Mouse (Mus musculus): ENCODE results near the gene Gli1. TPM values are rescaled to one million over a fixed set of nuclear protein-coding genes. Genes with fewer than 3 reads are reported as not detected.
A peak's percentile ranks its signal among the peaks of the same experiment; 100 is the strongest.

The Gli1 gene
- total RNA-seq, 2 experiments from 2014 or later: 3.3 to 4.5 TPM

DNA sequence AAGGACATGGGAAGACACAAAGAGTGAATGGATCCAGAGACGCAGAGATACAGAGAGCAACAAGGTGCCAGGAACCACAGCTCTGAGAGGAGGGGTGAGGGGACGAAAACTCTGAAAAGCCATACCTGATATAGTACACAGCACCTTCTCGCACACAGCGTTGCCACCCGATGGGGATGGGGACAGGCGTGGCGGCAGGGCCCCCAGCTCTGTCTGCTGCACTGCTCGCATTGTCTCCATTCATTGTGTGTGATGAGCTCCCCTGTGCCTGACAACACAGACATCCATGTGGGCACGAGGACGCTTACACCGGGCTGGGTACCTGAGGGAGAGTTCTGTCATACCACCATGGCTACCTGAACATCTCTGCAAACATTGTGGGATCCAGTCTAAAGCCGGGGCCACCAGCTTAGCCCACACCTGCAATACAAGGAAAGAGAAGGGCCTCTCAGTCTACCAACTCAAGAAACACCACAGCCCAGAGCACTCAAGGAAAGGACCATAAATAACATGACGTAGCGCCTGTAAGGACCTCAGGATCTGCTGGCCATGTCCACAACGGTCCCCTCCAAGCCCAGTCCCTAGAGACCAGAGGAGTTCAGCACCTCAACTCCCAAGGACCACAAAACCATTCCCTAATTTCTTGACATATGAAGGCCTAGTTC, 54.4 kb downstream of the Gli1 start:
- no peak for DNase-seq (ENCODE audit: extremely low spot score in 1 of 2, low spot score in 2 of 2)
- Histone ChIP-seq H3K27ac (peak overlapping the region; percentile 99), H3K4me3 (peak overlapping the region; percentile 64)
- intact Hi-C loops (cut with DNase I): no loop called here
- no peak for TF ChIP-seq CTCF (IDR thresholded peaks at IDR 0.05)

DNA sequence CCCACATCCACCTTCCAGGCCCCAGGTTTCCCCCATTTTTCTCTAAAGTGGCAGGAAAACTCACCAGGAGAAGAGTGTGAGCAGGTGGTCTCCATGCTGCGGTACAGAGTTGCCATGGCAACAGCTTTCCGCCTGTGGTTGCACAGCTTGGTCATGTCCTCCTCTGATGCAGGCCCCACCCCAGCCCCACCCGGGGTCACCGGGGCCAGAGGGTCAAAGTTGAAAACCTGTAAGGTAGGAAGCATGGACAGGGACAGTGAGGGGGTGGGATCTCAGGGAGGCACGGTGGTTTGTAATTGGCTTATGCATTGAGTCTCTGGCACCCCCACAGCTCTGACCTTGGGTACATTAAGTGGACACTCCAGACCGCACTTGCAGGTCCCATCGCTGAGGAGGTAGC, 55.0 kb downstream of the Gli1 start:
- intact Hi-C loops (cut with DNase I): no loop called here
- TF ChIP-seq CTCF (IDR thresholded peaks at IDR 0.05): no peak
- no peak overlapping the region; the same call in 1 of the 2 replicates for H3K4me3 ChIP-seq
- H3K27ac ChIP-seq: no peak overlapping the region
- no peak for DNase-seq (ENCODE audit: extremely low spot score in 1 of 2, low spot score in 2 of 2)

GRCm38 (mm10) chr10:127286194-127286593, 55.6 kb downstream of the Gli1 start:
- intact Hi-C loops (cut with DNase I): no loop called here
- TF ChIP-seq CTCF (IDR thresholded peaks at IDR 0.05): no peak
- Histone ChIP-seq H3K27ac (no peak overlapping the region), H3K4me3 (no peak overlapping the region)
- no peak for DNase-seq (ENCODE audit: extremely low spot score in 1 of 2, low spot score in 2 of 2)

GRCm38 (mm10) chr10:127285644-127286043, 56.1 kb downstream of the Gli1 start:
- intact Hi-C loops (cut with DNase I): no loop called here

GRCm38 (mm10) chr10:127284724-127285500, 56.9 kb downstream of the Gli1 start:
- intact Hi-C loops (cut with DNase I): no loop called here
- Histone ChIP-seq H3K27ac (no peak overlapping the region), H3K4me3 (no peak overlapping the region)
- DNase-seq (ENCODE audit: extremely low spot score in 1 of 2, low spot score in 2 of 2): no peak
- no peak for TF ChIP-seq CTCF (IDR thresholded peaks at IDR 0.05)

More at GRCm38 (mm10) chr10:127285644-127286043, 56.1 kb downstream of the Gli1 start:
- no peak for TF ChIP-seq CTCF (IDR thresholded peaks at IDR 0.05)
- H3K4me3 ChIP-seq: no peak overlapping the region
- H3K27ac ChIP-seq: no peak overlapping the region
- no peak for DNase-seq (ENCODE audit: extremely low spot score in 1 of 2, low spot score in 2 of 2)

GRCm38 (mm10) chr10:127284105-127284622, 57.6 kb downstream of the Gli1 start:
- Histone ChIP-seq H3K27ac (no peak overlapping the region), H3K4me3 (no peak overlapping the region)
- intact Hi-C loops (cut with DNase I): no loop called here
- DNase-seq (ENCODE audit: extremely low spot score in 1 of 2, low spot score in 2 of 2): no peak
- TF ChIP-seq CTCF (IDR thresholded peaks at IDR 0.05): no peak

DNA sequence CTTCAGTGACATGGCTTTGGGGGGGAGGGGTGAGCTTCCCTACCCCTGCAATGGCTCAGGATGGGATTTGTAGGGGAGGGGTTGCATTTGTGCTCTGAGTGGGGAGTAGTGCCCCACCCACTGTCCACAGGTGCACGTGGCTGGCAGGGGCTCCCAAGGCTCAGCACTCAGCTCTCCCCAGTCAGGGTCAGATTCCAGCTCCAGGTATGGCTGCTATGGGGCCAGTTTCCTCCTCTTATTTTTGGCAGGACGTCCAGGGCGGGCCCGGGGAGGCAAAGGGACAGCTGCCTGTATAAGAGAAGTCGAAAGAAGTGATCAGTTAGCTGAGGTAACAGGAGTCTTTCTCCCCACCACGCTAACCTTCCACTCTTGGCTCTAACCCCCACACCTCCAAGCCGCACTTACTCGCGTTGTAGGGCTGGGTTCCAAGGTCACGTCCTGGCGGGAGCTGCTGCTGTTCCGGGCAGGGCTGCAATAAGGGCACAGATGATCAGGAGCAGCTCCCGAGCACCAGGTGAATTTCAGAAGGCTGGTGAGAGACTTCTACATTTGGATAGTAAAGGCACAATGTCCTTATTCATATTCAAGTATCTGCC, 59.1 kb downstream of the Gli1 start:
- H3K4me3 ChIP-seq: no peak overlapping the region
- no peak for DNase-seq (ENCODE audit: extremely low spot score in 1 of 2, low spot score in 2 of 2)
- no peak overlapping the region for H3K27ac ChIP-seq
- TF ChIP-seq CTCF (IDR thresholded peaks at IDR 0.05): no peak
- intact Hi-C loops (cut with DNase I): no loop called here

GRCm38 (mm10) chr10:127281316-127281715, 60.5 kb downstream of the Gli1 start:
- intact Hi-C loops (cut with DNase I): no loop called here
- no peak for TF ChIP-seq CTCF (IDR thresholded peaks at IDR 0.05)
- no peak overlapping the region for H3K4me3 ChIP-seq
- no peak for DNase-seq (ENCODE audit: extremely low spot score in 1 of 2, low spot score in 2 of 2)
- H3K27ac ChIP-seq: no peak overlapping the region

Other genes starting within 250 kb of the Gli1 start
- 100 to 1,000 TPM; 109 to 114 TPM for gene Os9, start 220.8 kb downstream of the Gli1 start, total RNA-seq (2021)
- gene B4galnt1, start 176.7 kb downstream of the Gli1 start, total RNA-seq (2021): 100 to 1,000 TPM; 122 to 125 TPM
- gene Slc26a10, start 161.3 kb downstream of the Gli1 start, total RNA-seq (2021): 1 to 10 TPM; 3.8 TPM
- 100 to 1,000 TPM; 198 to 208 TPM for gene Arhgef25, start 151.9 kb downstream of the Gli1 start, total RNA-seq (2021)
- gene Dtx3, start 146.2 kb downstream of the Gli1 start, total RNA-seq (2021): 100 to 1,000 TPM; 207 to 223 TPM
- 100 to 1,000 TPM; 113 to 115 TPM for gene Pip4k2c, start 130.4 kb downstream of the Gli1 start, total RNA-seq (2021)
- gene Kif5a, start 78.6 kb downstream of the Gli1 start, total RNA-seq (2021): 1,000 to 10,000 TPM; 1,016 to 1,023 TPM
- gene Dctn2, start 75.6 kb downstream of the Gli1 start, total RNA-seq (2021): 100 to 1,000 TPM; 254 to 259 TPM
- gene Mbd6, start 53.0 kb downstream of the Gli1 start, total RNA-seq (2021): 10 to 100 TPM; 42.2 to 52.4 TPM
- 10 to 100 TPM; 55.3 to 61.5 TPM for gene Mars, start 30.2 kb downstream of the Gli1 start, total RNA-seq (2021)
- gene Arhgap9, start 20.0 kb downstream of the Gli1 start, total RNA-seq (2021): 1 to 10 TPM in 1 of 2 experiments, under 1 TPM in 1; 0.47 to 1.2 TPM
- gene Inhbe, start 12.4 kb upstream of the Gli1 start, total RNA-seq (2021): under 1 TPM in 1 of 2 experiments, not detected in 1; 0.29 TPM
- not detected for gene Inhbc, start 28.5 kb upstream of the Gli1 start, total RNA-seq (2021)
- 100 to 1,000 TPM; 365 to 382 TPM for gene R3hdm2, start 38.4 kb upstream of the Gli1 start, total RNA-seq (2021)
- gene Stac3, start 159.7 kb upstream of the Gli1 start, total RNA-seq (2021): 1 to 10 TPM; 2.6 to 9.9 TPM
- 1 to 10 TPM; 4.2 to 5.6 TPM for gene Ndufa4l2, start 173.0 kb upstream of the Gli1 start, total RNA-seq (2021)
- gene Shmt2, start 180.5 kb upstream of the Gli1 start, total RNA-seq (2021): 10 to 100 TPM; 24.1 to 26.0 TPM
- gene Nxph4, start 192.6 kb upstream of the Gli1 start, total RNA-seq (2021): 1 to 10 TPM; 5.4 to 5.5 TPM